Mouse (Mus musculus) intestine, postnatal 0 days (tissue): ENCODE measurements around the gene Adarb2. TPM values are rescaled to one million over a fixed set of nuclear protein-coding genes. Genes with fewer than 3 reads are reported as not detected.

Experiments
- ATAC-seq: fragments of 200-750 bp; cut with Nextera tagmentation; 2 replicates; pipeline ENCODE4 v1.8.0; 2017; ENCODE audit warnings: mild to moderate bottlenecking, moderate TSS enrichment, moderate library complexity
- H3K27ac ChIP-seq: fragments of 300-500 bp; sonication (generic); 2 replicates; pipeline ENCODE4 v1.5.1; 2014; ENCODE audit warnings: mild to moderate bottlenecking, low read depth, low read length, moderate library complexity
- H3K27me3 ChIP-seq: fragments of 300-500 bp; sonication (generic); replicated peaks from 2 replicates; pipeline ENCODE4 v1.6.1; 2014; ENCODE audit warnings: low read length, mixed read lengths; ENCODE audit not compliant: control insufficient read depth, insufficient read depth
- H3K36me3 ChIP-seq: fragments of 300-500 bp; sonication (generic); 2 replicates; pipeline ENCODE4 v1.6.1; 2014; ENCODE audit warnings: mild to moderate bottlenecking, moderate library complexity; ENCODE audit not compliant: control insufficient read depth, insufficient read depth
- H3K4me1 ChIP-seq: fragments of 300-500 bp; sonication (generic); replicated peaks from 2 replicates; pipeline ENCODE4 v1.6.1; 2014; ENCODE audit warnings: antibody characterized with exemption, low read length, mixed read lengths; ENCODE audit not compliant: control insufficient read depth, insufficient read depth
- H3K4me2 ChIP-seq: fragments of 300-500 bp; sonication (generic); replicated peaks from 2 replicates; pipeline ENCODE4 v1.6.1; 2014; ENCODE audit warnings: low read depth, mild to moderate bottlenecking, moderate library complexity
- H3K4me3 ChIP-seq: fragments of 300-500 bp; sonication (generic); 2 replicates; pipeline ENCODE4 v1.5.1; 2014; ENCODE audit warnings: low read depth, low read length
- H3K9ac ChIP-seq: fragments of 300-500 bp; sonication (generic); 2 replicates; pipeline ENCODE4 v1.6.1; 2014; ENCODE audit warnings: mild to moderate bottlenecking, low read depth, low read length
- H3K9me3 ChIP-seq: fragments of 300-500 bp; sonication (generic); 2 replicates; pipeline ENCODE4 v1.6.1; 2016; ENCODE audit warnings: mixed run types; ENCODE audit not compliant: control insufficient read depth
- CTCF ChIP-seq: sonication (generic); IDR thresholded peaks from 2 replicates; pipeline ENCODE4 v1.5.1; 2016; ENCODE audit warnings: low read depth, mild to moderate bottlenecking, control low read depth, antibody characterized with exemption, moderate library complexity
- whole genome bisulfite sequencing: fragments of 180-500 bp; shearing (Covaris S2); extraction: QIAGEN DNeasy Blood & Tissue Kit; methylation state at CpG from one replicate; pipeline ENCODE4 v1.1.7; 2014; 5-methylcytosine and 5-hydroxymethylcytosine counted together
- polyA plus RNA-seq: library from polyadenylated mRNA; unstranded; fragments of >200 nt; fragmentation: Nextera tagmentation; extraction: Ambion mirVana; gene quantifications from 2 replicates; pipeline ENCODE4 v1.2.1, GENCODE M21; 2015

Adarb2 gene
- polyA plus RNA-seq, 1 experiment from 2014 or later, result 0.14 TPM

DNA sequence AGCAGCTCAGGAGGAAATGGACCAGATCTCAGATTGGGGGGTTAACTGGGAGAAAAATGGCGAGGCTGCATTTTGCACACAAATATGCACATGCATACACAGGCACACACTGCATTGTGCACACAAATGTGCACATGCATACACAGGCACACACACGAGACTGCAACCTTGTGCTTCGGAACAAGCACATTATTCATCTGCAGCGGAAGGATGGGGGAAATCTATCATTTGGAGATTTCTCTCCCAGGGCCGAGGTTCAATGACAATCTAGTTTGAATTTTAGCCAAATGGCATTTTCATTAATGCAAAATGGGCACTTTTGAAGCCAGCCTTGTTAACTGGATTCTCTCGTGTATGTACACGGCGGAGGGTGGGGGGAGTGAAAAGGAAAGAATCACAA is 408.3 kb downstream of the Adarb2 start:
- no peaks in the 10 kb centered on the region for H3K9me3 ChIP-seq
- no peaks in the 10 kb centered on the region for H3K4me1 ChIP-seq
- no peak overlapping the region for H3K27ac ChIP-seq
- no peak for ATAC-seq
- no peaks in the 10 kb centered on the region for H3K36me3 ChIP-seq
- no peak overlapping the region for H3K9ac ChIP-seq
- TF ChIP-seq CTCF, result no peak
- no peaks in the 10 kb centered on the region for H3K27me3 ChIP-seq
- H3K4me2 ChIP-seq, result no peak overlapping the region
- no peak overlapping the region for H3K4me3 ChIP-seq
- 86% methylated on average over 8 of the region's 8 CpGs for WGBS

GRCm38 (mm10) chr13:8612618-8613391 is 410.1 kb downstream of the Adarb2 start:
- Histone ChIP-seq H3K4me2 (no peak overlapping the region), H3K9ac (no peak overlapping the region), H3K4me3 (no peak overlapping the region), H3K4me1 (no peaks in the 10 kb centered on the region), H3K27me3 (no peaks in the 10 kb centered on the region), H3K36me3 (no peaks in the 10 kb centered on the region), H3K27ac (no peak overlapping the region), H3K9me3 (no peaks in the 10 kb centered on the region)
- 70% methylated on average over 14 of the region's 14 CpGs for WGBS
- no peak for TF ChIP-seq CTCF
- no peak for ATAC-seq

- WGBS, result 84% methylated on average over 1 of the region's 1 CpGs
- TF ChIP-seq CTCF, result no peak
- Histone ChIP-seq H3K36me3 (no peaks in the 10 kb centered on the region), H3K9me3 (no peaks in the 10 kb centered on the region), H3K4me2 (no peak overlapping the region), H3K27ac (no peak overlapping the region), H3K4me3 (no peak overlapping the region), H3K9ac (no peak overlapping the region), H3K4me1 (no peaks in the 10 kb centered on the region), H3K27me3 (no peaks in the 10 kb centered on the region)
- ATAC-seq, result no peak
Measured at GRCm38 (mm10) chr13:8616685-8617084, 414.0 kb downstream of the Adarb2 start.

GRCm38 (mm10) chr13:8622263-8622662 is 419.6 kb downstream of the Adarb2 start:
- 80% methylated on average over 2 of the region's 2 CpGs for WGBS

DNA sequence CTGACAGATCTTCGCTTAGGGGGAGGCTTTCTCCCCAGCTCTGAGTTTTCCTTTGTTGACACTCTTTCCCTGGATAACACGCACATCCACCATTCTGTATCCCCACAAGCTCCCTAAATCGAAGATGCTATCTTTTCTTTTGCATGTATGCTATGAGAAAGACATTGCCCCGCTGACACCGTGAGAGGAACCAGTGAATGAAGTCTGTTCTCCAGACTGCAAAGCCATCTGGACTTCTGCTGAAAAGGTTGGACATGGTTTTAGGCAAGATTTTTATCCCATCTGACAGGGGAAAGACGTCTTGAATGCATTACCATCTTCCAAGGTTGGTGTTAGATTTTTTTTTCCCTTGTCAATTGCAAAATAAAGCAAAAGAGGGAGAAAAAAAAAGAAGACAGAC is 426.9 kb downstream of the Adarb2 start:
- no peak overlapping the region for H3K27ac ChIP-seq
- H3K9me3 ChIP-seq, result no peaks in the 10 kb centered on the region
- ATAC-seq, result no peak
- no peak overlapping the region for H3K9ac ChIP-seq
- no peaks in the 10 kb centered on the region for H3K4me1 ChIP-seq
- H3K4me3 ChIP-seq, result no peak overlapping the region
- TF ChIP-seq CTCF, result no peak
- H3K27me3 ChIP-seq, result no peaks in the 10 kb centered on the region
- no peak overlapping the region for H3K4me2 ChIP-seq
- WGBS, result 81% methylated on average over 6 of the region's 6 CpGs
- no peaks in the 10 kb centered on the region for H3K36me3 ChIP-seq

More at GRCm38 (mm10) chr13:8622263-8622662, 419.6 kb downstream of the Adarb2 start:
- Histone ChIP-seq H3K27me3 (no peaks in the 10 kb centered on the region), H3K4me3 (no peak overlapping the region), H3K36me3 (no peaks in the 10 kb centered on the region), H3K27ac (no peak overlapping the region), H3K9ac (no peak overlapping the region), H3K4me2 (no peak overlapping the region), H3K4me1 (no peaks in the 10 kb centered on the region), H3K9me3 (no peaks in the 10 kb centered on the region)
- ATAC-seq, result no peak
- peak; percentile 45 for TF ChIP-seq CTCF

- no peak overlapping the region for H3K27ac ChIP-seq
- no peaks in the 10 kb centered on the region for H3K4me1 ChIP-seq
- H3K9ac ChIP-seq, result no peak overlapping the region
- ATAC-seq, result no peak
- no peaks in the 10 kb centered on the region for H3K9me3 ChIP-seq
- H3K4me2 ChIP-seq, result no peak overlapping the region
- WGBS, result 80% methylated on average over 1 of the region's 1 CpGs
- TF ChIP-seq CTCF, result no peak
- no peaks in the 10 kb centered on the region for H3K27me3 ChIP-seq
- H3K4me3 ChIP-seq, result no peak overlapping the region
- H3K36me3 ChIP-seq, result no peaks in the 10 kb centered on the region
Measured at GRCm38 (mm10) chr13:8631618-8632017, 429.0 kb downstream of the Adarb2 start.
